Mouse (Mus musculus): ENCODE results near the gene Rspo3. TPM values are rescaled to one million over a fixed set of nuclear protein-coding genes. Genes with fewer than 3 reads are reported as not detected.

The Rspo3 gene
- total and polyA plus RNA-seq, 3 experiments = not detected

DNA sequence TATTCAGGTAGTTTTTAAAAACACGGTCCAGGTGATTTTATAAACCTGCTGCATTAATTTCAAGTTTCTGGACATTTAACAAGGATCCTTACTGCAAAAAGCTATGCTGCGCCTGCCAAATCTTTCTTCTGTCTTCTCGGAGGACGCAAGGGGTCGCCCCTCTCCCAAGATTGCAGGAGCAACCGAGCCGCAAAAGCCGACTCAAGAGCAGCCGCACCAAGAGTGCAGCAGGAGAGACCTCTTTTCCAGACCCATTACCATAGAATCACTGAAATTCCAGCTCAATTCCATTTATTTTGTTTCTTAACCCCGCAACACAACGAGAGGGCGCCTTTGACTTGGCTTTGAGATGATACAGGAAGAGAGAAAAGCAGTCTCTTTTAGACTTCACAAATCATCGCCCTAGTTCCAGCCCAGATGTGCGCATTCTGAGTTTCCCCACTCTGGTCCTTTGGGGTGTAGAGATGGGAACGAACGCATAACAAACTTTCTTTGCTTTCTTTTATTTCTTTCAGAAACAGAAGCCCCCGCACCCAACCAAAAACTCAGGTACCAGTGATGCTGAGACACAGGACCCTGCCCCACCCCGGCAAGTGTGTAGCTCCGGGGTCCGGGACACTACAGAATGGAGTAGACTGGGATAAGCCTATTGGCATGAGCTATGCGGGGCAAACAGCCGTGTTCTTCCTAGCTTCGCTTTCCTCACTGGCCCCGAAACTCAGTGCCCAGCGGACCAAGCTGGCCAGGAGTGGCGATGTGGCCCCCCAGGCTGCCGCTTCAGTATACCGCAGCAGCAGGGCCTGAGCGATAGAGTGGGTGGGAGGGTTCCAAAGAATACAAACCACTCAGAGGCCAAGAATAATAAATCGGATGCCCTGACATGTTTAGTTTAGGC lies 2.6 kb downstream of the Rspo3 start:
- Histone ChIP-seq H3K4me2 (ENCODE audit: insufficient read depth, low read depth, poor library complexity, severe bottlenecking) (peak overlapping the region; percentile 56), H3K27ac (ENCODE audit: insufficient read depth, low read depth) (no peak overlapping the region), H3K4me1 (ENCODE audit: control insufficient read depth in 1 of 2, insufficient read depth in 2 of 2) (no peaks in the 10 kb centered on the region), H3K9me3 (replicated peaks; ENCODE audit: low read length) (no peaks in the 10 kb centered on the region), H3K4me3 (replicated peaks in 1 of 3; ENCODE audit: low read depth in 2 of 3, low read length in 2 of 3, poor library complexity in 1 of 3) (no peak overlapping the region), H3K36me3 (replicated peaks in 1 of 2; ENCODE audit: control insufficient read depth in 1 of 2, insufficient read depth in 1 of 2, low read length in 1 of 2) (no peaks in the 10 kb centered on the region), H3K79me2 (replicated peaks; ENCODE audit: control insufficient read depth, extremely low read depth, insufficient read depth, poor library complexity, severe bottlenecking) (no peaks in the 10 kb centered on the region), H3K27me3 (replicated peaks) (no peaks in the 10 kb centered on the region), H3K9ac (ENCODE audit: insufficient read depth, low read depth) (no peak overlapping the region)
- dilution Hi-C loops (cut with MboI; ENCODE audit: extremely low pct_ligation_motif_present, extremely low pct_unique_long_range_greater_than_20kb, low sequenced_read_pairs) = no loop called here
- DNase-seq (ENCODE audit: extremely low read depth) = peak; percentile 45
- in situ Hi-C loops (cut with MboI; ENCODE audit: low pct_ligation_motif_present, low pct_unique_long_range_greater_than_20kb, low sequenced_read_pairs) = no loop called here
- TF ChIP-seq CTCF (conservative IDR thresholded peaks at IDR 0.05 in 1 of 2, IDR thresholded peaks at IDR 0.05 in 1 of 2; ENCODE audit: low read depth in 2 of 2, low read length in 2 of 2) (peak; percentile 15 to 73; a peak in 2 of 4 replicates), NRF1 (IDR thresholded peaks at IDR 0.05; ENCODE audit: low read depth, low read length) (no peak), RAD21 (IDR thresholded peaks at IDR 0.05; ENCODE audit: low read depth, low read length) (peak; percentile 75), SMC3 (IDR thresholded peaks at IDR 0.05; ENCODE audit: low read depth, low read length) (peak; percentile 64), ZMIZ1 (IDR thresholded peaks at IDR 0.05; ENCODE audit: low read depth, low read length) (no peak)

DNA sequence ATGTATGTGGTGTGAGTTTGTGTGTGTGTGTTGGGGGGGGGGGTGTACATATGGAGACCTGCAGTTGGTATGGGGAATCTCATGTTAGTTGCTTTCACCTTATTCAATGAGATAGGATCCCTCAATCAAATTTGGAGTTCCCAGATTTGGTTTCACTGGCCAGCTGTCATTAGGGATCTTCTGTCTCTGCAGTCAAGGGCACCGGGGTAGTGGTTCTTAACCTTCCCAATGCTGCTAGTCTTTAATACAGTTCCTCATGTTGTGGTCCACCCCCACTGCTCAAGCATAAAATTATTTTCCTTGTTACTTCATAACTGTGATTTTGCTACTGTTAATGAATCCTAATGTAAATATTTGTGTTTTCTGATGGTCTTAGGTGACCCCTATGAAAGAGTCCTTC lies 22.1 kb downstream of the Rspo3 start:
- dilution Hi-C loops (cut with MboI; ENCODE audit: extremely low pct_ligation_motif_present, extremely low pct_unique_long_range_greater_than_20kb, low sequenced_read_pairs) = no loop called here
- H3K4me3 ChIP-seq (replicated peaks in 1 of 3; ENCODE audit: low read depth in 2 of 3, low read length in 2 of 3, poor library complexity in 1 of 3) = no peak overlapping the region
- no peaks in the 10 kb centered on the region for H3K79me2 ChIP-seq (replicated peaks; ENCODE audit: control insufficient read depth, extremely low read depth, insufficient read depth, poor library complexity, severe bottlenecking)
- no peaks in the 10 kb centered on the region for H3K4me1 ChIP-seq (ENCODE audit: control insufficient read depth in 1 of 2, insufficient read depth in 2 of 2)
- TF ChIP-seq MAZ (IDR thresholded peaks at IDR 0.05; ENCODE audit: low read depth, low read length) (no peak), CHD2 (IDR thresholded peaks at IDR 0.05; ENCODE audit: low read length) (no peak), BHLHE40 (IDR thresholded peaks at IDR 0.05; ENCODE audit: low read depth, low read length) (no peak), JUND (conservative IDR thresholded peaks at IDR 0.05; ENCODE audit: low read depth, low read length) (no peak), ZC3H11A (IDR thresholded peaks at IDR 0.05; ENCODE audit: low read depth, low read length) (no peak), ZMIZ1 (IDR thresholded peaks at IDR 0.05; ENCODE audit: low read depth, low read length) (no peak), MAX (IDR thresholded peaks at IDR 0.05; ENCODE audit: low read length) (no peak), MYC (IDR thresholded peaks at IDR 0.05; ENCODE audit: low read depth, low read length) (no peak), MXI1 (IDR thresholded peaks at IDR 0.05; ENCODE audit: low read depth, low read length) (no peak), GABPA (IDR thresholded peaks at IDR 0.05; ENCODE audit: insufficient replicate concordance, low read depth, low read length) (no peak), KAT2A (IDR thresholded peaks at IDR 0.05; ENCODE audit: insufficient replicate concordance, low read length) (no peak), CHD1 (IDR thresholded peaks at IDR 0.05; ENCODE audit: low read depth, low read length) (no peak), MEF2A (IDR thresholded peaks at IDR 0.05; ENCODE audit: borderline replicate concordance, low read depth, low read length) (no peak), ZNF384 (IDR thresholded peaks at IDR 0.05; ENCODE audit: low read depth, low read length) (no peak), SIN3A (IDR thresholded peaks at IDR 0.05; ENCODE audit: low read length) (no peak), TBP (conservative IDR thresholded peaks at IDR 0.05; ENCODE audit: low read depth, low read length) (no peak), PAX5 (IDR thresholded peaks at IDR 0.05; ENCODE audit: low read length) (no peak), RCOR1 (conservative IDR thresholded peaks at IDR 0.05; ENCODE audit: low read depth, low read length) (no peak)
- H3K27ac ChIP-seq (ENCODE audit: insufficient read depth, low read depth) = no peak overlapping the region
- in situ Hi-C loops (cut with MboI; ENCODE audit: low pct_ligation_motif_present, low pct_unique_long_range_greater_than_20kb, low sequenced_read_pairs) = no loop called here
- H3K27me3 ChIP-seq (replicated peaks) = no peaks in the 10 kb centered on the region
- no peaks in the 10 kb centered on the region for H3K9me3 ChIP-seq (replicated peaks; ENCODE audit: low read length)
- no peak overlapping the region for H3K9ac ChIP-seq (ENCODE audit: insufficient read depth, low read depth)
- no peak for DNase-seq (ENCODE audit: extremely low read depth)
- H3K4me2 ChIP-seq (ENCODE audit: insufficient read depth, low read depth, poor library complexity, severe bottlenecking) = no peak overlapping the region
- H3K36me3 ChIP-seq (replicated peaks in 1 of 2; ENCODE audit: control insufficient read depth in 1 of 2, insufficient read depth in 1 of 2, low read length in 1 of 2) = no peaks in the 10 kb centered on the region
